Mouse (Mus musculus): Measurements from ENCODE around the gene Tob2.
A peak's percentile ranks its signal among the peaks of the same experiment; 100 is the strongest.

The Tob2 gene

GRCm38 (mm10) chr15:81836966-81837920 is 21.4 kb downstream of the Tob2 start:
- no peak for DNase-seq

GRCm38 (mm10) chr15:81836124-81836821 is 22.3 kb downstream of the Tob2 start:
- peak; percentile 90 for DNase-seq

- DNase-seq: peak; percentile 33
Measured at GRCm38 (mm10) chr15:81835007-81835880, 23.4 kb downstream of the Tob2 start.

- DNase-seq: no peak
Measured at GRCm38 (mm10) chr15:81834171-81834841, 24.3 kb downstream of the Tob2 start.

- no peak for DNase-seq
Measured at GRCm38 (mm10) chr15:81833481-81833880, 25.1 kb downstream of the Tob2 start.

- peak; percentile 53 for DNase-seq
Measured at GRCm38 (mm10) chr15:81832219-81832618, 26.4 kb downstream of the Tob2 start.

- peak; percentile 96 for DNase-seq
Measured at GRCm38 (mm10) chr15:81831136-81831825, 27.3 kb downstream of the Tob2 start.

- DNase-seq: no peak
Measured at GRCm38 (mm10) chr15:81830530-81830929, 28.1 kb downstream of the Tob2 start.

- no peak for DNase-seq
Measured at GRCm38 (mm10) chr15:81829208-81829580, 29.4 kb downstream of the Tob2 start.

- peak; percentile 6 for DNase-seq
Measured at GRCm38 (mm10) chr15:81828426-81829207, 30.0 kb downstream of the Tob2 start.

- no peak for DNase-seq
Measured at GRCm38 (mm10) chr15:81824832-81825231, 33.8 kb downstream of the Tob2 start.

GRCm38 (mm10) chr15:81822631-81823030 is 36.0 kb downstream of the Tob2 start:
- no peak for DNase-seq

- DNase-seq: no peak
Measured at GRCm38 (mm10) chr15:81818404-81818803, 40.2 kb downstream of the Tob2 start.

- no peak for DNase-seq
Measured at GRCm38 (mm10) chr15:81814716-81815370, 43.8 kb downstream of the Tob2 start.

- no peak for DNase-seq
Measured at GRCm38 (mm10) chr15:81813986-81814705, 44.5 kb downstream of the Tob2 start.

- DNase-seq: no peak
Measured at GRCm38 (mm10) chr15:81812696-81813631, 45.6 kb downstream of the Tob2 start.

- DNase-seq: no peak
Measured at GRCm38 (mm10) chr15:81812287-81812686, 46.3 kb downstream of the Tob2 start.

GRCm38 (mm10) chr15:81811599-81811996 is 47.0 kb downstream of the Tob2 start:
- DNase-seq: peak; percentile 86
